Mouse (Mus musculus) layer of hippocampus, postnatal 14 days (tissue): ENCODE results near the gene Magi2. TPM values are rescaled to one million over a fixed set of nuclear protein-coding genes. Genes with fewer than 3 reads are reported as not detected.
"Not testable (repeated sequence)": the region's sequence is repeated elsewhere in the genome, so short reads cannot be mapped to it uniquely, and the experiment has no call there.

Experiments used
- DNase-seq, 2 experiments: peaks; one replicate each; pipeline ENCODE4 v3.0.0; 2021 to 2022; ENCODE audit warnings: low spot score in 2 of 2, mixed read lengths in 1 of 2
- long read RNA-seq, 2 experiments: library from polyadenylated mRNA; stranded (forward); transcript quantifications; one replicate each; pipeline ENCODE4 v2.0.0; 2021
- total RNA-seq, 2 experiments: library from RNA; stranded (reverse); gene quantifications; 2 replicates each; pipeline ENCODE4 v1.2.3; 2021

Magi2 gene
- total RNA-seq: 100 to 1,000 TPM; 108 to 117 TPM
- long read RNA-seq, experiment 1, full-length matches to known transcripts: 7 of 47 reads
- long read RNA-seq, experiment 1, partial matches to known transcripts: 35 of 47 reads
- long read RNA-seq, experiment 1, other reads (novel, unspliced or antisense): 5 of 47 reads
- long read RNA-seq, experiment 2, full-length matches to known transcripts: 2 of 42 reads
- long read RNA-seq, experiment 2, partial matches to known transcripts: 20 of 42 reads
- long read RNA-seq, experiment 2, other reads (novel, unspliced or antisense): 20 of 42 reads

- DNase-seq: no peak
These were observed at the start of gene Magi2 for GRCm38 (mm10) chr5:19226866-19227243. Gene Magi2, plus strand, starts transcription at chr5:19227036.

DNA sequence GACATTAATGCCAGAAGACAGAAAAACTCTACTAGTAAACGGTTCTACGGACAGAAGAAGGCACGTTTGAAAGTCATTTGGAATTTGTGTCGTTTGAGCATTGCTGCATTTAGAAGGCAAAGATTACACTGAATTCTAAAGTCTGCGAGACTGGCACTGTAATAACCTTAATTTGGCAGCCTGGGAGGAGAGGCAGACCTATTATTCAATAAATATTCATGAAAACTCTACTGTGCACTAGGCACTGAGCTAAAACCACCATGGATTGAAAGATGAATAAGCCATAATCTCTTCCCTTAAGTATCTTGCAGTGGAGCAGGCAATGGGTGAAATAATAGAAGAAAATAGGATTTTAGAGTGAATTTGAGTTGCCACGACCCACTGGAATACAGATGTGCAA is 48.2 kb upstream of the Magi2 start:
- DNase-seq: no peak

- peak in 1 of 2 experiments; percentile 4 for DNase-seq
These were observed 40.7 kb upstream of the Magi2 start for GRCm38 (mm10) chr5:19186175-19186574.

- peak in 1 of 2 experiments; percentile 12 for DNase-seq
These were observed 15.2 kb upstream of the Magi2 start for GRCm38 (mm10) chr5:19211665-19212064.

GRCm38 (mm10) chr5:19226144-19226865 is 531 bp upstream of the Magi2 start:
- DNase-seq: peak; percentile 79 to 89

DNA sequence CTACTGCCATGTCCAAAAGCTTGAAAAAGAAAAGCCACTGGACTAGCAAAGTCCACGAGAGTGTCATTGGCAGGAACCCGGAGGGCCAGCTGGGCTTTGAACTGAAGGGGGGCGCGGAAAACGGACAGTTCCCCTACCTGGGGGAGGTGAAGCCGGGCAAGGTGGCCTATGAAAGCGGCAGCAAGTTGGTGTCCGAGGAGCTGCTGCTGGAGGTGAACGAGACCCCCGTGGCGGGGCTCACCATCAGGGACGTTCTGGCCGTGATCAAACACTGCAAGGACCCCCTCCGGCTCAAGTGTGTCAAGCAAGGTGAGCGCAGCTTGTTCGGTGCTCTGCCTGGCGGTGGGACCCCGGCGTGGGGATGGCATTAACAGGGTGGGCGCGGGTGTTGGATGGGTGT is 445 bp downstream of the Magi2 start:
- peak; percentile 15 to 34 for DNase-seq

- DNase-seq: peak; percentile 32 to 33
These were observed 1.0 kb downstream of the Magi2 start for GRCm38 (mm10) chr5:19227791-19228331.

GRCm38 (mm10) chr5:19241797-19242196 is 15.0 kb downstream of the Magi2 start:
- DNase-seq: peak in 1 of 2 experiments; percentile 26

- no peak for DNase-seq
These were observed 19.6 kb downstream of the Magi2 start for GRCm38 (mm10) chr5:19246426-19246825.

DNA sequence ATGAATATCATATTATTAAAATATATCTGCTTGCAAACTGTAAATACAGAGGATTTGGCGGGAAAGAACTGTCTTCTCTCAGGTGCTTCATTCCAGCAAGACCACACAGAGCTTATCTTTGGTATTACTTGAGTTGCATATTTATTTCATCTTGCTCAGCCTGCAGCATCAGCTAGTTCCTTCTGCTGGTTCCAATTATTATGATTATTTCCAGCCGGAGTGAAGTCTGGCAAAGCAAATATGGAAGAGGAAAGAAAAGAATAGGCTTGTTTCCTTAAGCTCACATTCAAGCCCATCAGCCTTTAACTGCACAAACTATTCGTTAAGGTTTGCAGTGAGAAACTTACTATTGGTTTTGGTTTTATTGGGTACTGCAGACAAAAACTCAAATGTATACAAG is 20.4 kb downstream of the Magi2 start:
- DNase-seq: no peak

GRCm38 (mm10) chr5:19262816-19263215 is 36.0 kb downstream of the Magi2 start:
- no peak for DNase-seq

DNA sequence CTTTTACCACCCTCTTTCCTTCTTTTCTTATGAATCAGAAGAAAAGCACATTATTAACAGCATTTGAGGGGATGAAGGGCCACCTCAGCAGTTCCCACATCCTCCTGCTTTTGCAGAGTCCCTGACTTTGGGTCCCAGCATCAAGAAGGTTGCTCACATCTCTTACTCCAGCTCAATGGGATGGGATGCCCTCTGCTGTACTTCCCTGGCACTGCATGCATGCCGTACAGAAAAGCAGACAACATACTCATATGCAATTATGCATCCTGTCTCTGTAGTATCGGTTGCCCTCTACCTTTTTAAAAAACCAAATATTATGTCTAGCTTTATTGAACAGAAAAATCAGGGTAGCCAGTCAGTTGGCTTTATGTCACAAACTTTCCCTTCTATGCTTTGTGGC is 37.8 kb downstream of the Magi2 start:
- no peak for DNase-seq

- DNase-seq: no peak
These were observed 65.7 kb downstream of the Magi2 start for GRCm38 (mm10) chr5:19292581-19292980.

GRCm38 (mm10) chr5:19306656-19307055 is 79.8 kb downstream of the Magi2 start:
- DNase-seq: no peak

GRCm38 (mm10) chr5:19309870-19310269 is 83.0 kb downstream of the Magi2 start:
- no peak for DNase-seq

DNA sequence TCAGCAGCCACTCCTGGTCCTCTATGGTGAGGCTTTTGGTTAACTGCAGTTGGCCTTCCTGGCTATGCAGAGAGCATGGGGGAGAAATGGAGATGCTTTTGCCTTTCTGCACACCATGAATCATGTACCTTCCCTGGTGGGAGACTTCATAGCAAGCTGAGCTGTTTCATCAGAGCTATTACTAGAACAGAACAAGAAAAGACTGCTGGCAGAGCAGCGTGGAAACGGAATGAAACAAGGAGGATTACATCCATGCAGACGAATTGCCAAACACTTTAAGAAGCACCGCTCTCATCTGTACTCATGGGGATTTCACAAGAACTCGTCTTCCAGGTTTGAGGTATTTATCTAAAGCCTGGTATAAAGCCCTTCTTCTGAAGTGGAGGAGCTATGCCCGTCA is 95.7 kb downstream of the Magi2 start:
- DNase-seq: no peak

- DNase-seq: no peak
These were observed 110.7 kb downstream of the Magi2 start for GRCm38 (mm10) chr5:19337561-19337960.

GRCm38 (mm10) chr5:19368175-19368574 is 141.3 kb downstream of the Magi2 start:
- DNase-seq: no peak

GRCm38 (mm10) chr5:19395876-19396275 is 169.0 kb downstream of the Magi2 start:
- peak in 1 of 2 experiments; percentile 14 for DNase-seq

GRCm38 (mm10) chr5:19400299-19400698 is 173.5 kb downstream of the Magi2 start:
- no peak for DNase-seq

- DNase-seq: peak in 1 of 2 experiments; percentile 37
These were observed 174.0 kb downstream of the Magi2 start for GRCm38 (mm10) chr5:19400738-19401408.

GRCm38 (mm10) chr5:19404268-19404667 is 177.4 kb downstream of the Magi2 start:
- DNase-seq: not testable (repeated sequence)
